Mouse (Mus musculus) ES-E14 (cell line): Measurements from ENCODE around the gene Mettl5. TPM values are rescaled to one million over a fixed set of nuclear protein-coding genes. Genes with fewer than 3 reads are reported as not detected.

Experiments used
- DNase-seq: peaks from one replicate; pipeline ENCODE4 v3.0.0-alpha.2; 2013; ENCODE audit warnings: low read depth, low spot score
- H3K27ac ChIP-seq: 2 replicates; pipeline ENCODE4 v1.5.1; 2012; ENCODE audit warnings: low read depth, mild to moderate bottlenecking, low read length, moderate library complexity, mixed read lengths; ENCODE audit not compliant: poor library complexity, insufficient read depth, severe bottlenecking
- H3K36me3 ChIP-seq: 2 replicates; pipeline ENCODE4 v1.6.1; 2012; ENCODE audit warnings: mild to moderate bottlenecking, low read length, moderate library complexity, mixed read lengths; ENCODE audit not compliant: control insufficient read depth, poor library complexity, insufficient read depth, severe bottlenecking
- H3K4me1 ChIP-seq, 2 experiments: fragments of 150-350 bp in 1 of 2; sonication (generic) in 1 of 2; 2 replicates each; pipeline ENCODE4 v1.6.1; 2012; ENCODE audit warnings: low read length in 2 of 2, mild to moderate bottlenecking in 1 of 2, mixed read lengths in 1 of 2; ENCODE audit not compliant: control insufficient read depth in 2 of 2, insufficient read depth in 2 of 2, poor library complexity in 1 of 2
- H3K4me3 ChIP-seq, 2 experiments: fragments of 150-350 bp in 1 of 2; sonication (generic) in 1 of 2; 2 replicates each; pipeline ENCODE4 v1.5.1; 2012; ENCODE audit warnings: low read length in 2 of 2, low read depth in 1 of 2, mild to moderate bottlenecking in 1 of 2, mixed read lengths in 1 of 2; ENCODE audit not compliant: insufficient read depth in 1 of 2, poor library complexity in 1 of 2, severe bottlenecking in 1 of 2
- H3K9ac ChIP-seq: 2 replicates; pipeline ENCODE4 v1.6.1; 2012; ENCODE audit warnings: low read depth, mild to moderate bottlenecking, low read length, mixed read lengths; ENCODE audit not compliant: poor library complexity, insufficient read depth, severe bottlenecking
- H3K9me3 ChIP-seq: fragments of 150-350 bp; sonication (generic); 2 replicates; pipeline ENCODE4 v1.6.1; 2012; ENCODE audit warnings: low read depth, mild to moderate bottlenecking, low read length; ENCODE audit not compliant: control insufficient read depth, insufficient read depth
- CHD2 ChIP-seq: IDR thresholded peaks from 2 replicates; pipeline ENCODE4 v1.6.1; 2014; ENCODE audit warnings: mild to moderate bottlenecking, low read depth, low read length, inconsistent platforms
- HCFC1 ChIP-seq: IDR thresholded peaks from 2 replicates; pipeline ENCODE4 v1.6.1; 2012; ENCODE audit warnings: low read length, inconsistent platforms, borderline replicate concordance; ENCODE audit not compliant: insufficient read depth
- MAFK ChIP-seq: IDR thresholded peaks from 2 replicates; pipeline ENCODE4 v1.6.1; 2014; ENCODE audit warnings: mild to moderate bottlenecking, low read depth, low read length, inconsistent platforms; ENCODE audit not compliant: insufficient read depth
- ZC3H11A ChIP-seq: IDR thresholded peaks from 2 replicates; pipeline ENCODE4 v1.6.1; 2012; ENCODE audit warnings: low read depth, mild to moderate bottlenecking, inconsistent platforms, low read length, borderline replicate concordance
- ZNF384 ChIP-seq: IDR thresholded peaks from 2 replicates; pipeline ENCODE4 v1.6.1; 2012; ENCODE audit warnings: low read depth, low read length, inconsistent platforms
- in situ Hi-C, 2 experiments: fragments of 600-800 bp; cut with MboI; formaldehyde crosslinking; loops; one replicate each; pipeline ENCODE4 v1.15.1; 2025; ENCODE audit warnings: low sequenced_read_pairs in 2 of 2, inconsistent platforms in 1 of 2; ENCODE audit not compliant: unreplicated experiment in 2 of 2
- total RNA-seq: library from RNA; depleted of rRNA; stranded (reverse); fragments of 300-350 nt; gene quantifications from 2 replicates; pipeline ENCODE4 v1.2.3, GENCODE M21; 2012

The Mettl5 gene
- total RNA-seq, 1 experiment: 43.0 TPM

- Histone ChIP-seq H3K9me3 (no peaks in the 10 kb centered on the region), H3K9ac (peak overlapping the region; percentile 18; the same call in 1 of the 2 replicates), H3K4me3 (no peak overlapping the region), H3K27ac (peak overlapping the region; percentile 69; the same call in 1 of the 2 replicates), H3K4me1 (peaks cover 8 to 26% of the 10 kb centered on the region in 2 experiments), H3K36me3 (no peaks in the 10 kb centered on the region)
- DNase-seq: no peak
- TF ChIP-seq MAFK: no peak
- no peak for TF ChIP-seq ZC3H11A
- no peak for TF ChIP-seq HCFC1
- no peak for TF ChIP-seq ZNF384
- TF ChIP-seq CHD2: no peak
- in situ Hi-C loops: no loop called here
These were observed 3.5 kb upstream of the Mettl5 start for GRCm38 (mm10) chr2:69888957-69889356.

- Histone ChIP-seq H3K27ac (peak overlapping the region; percentile 72; the same call in 1 of the 2 replicates), H3K4me1 (peaks cover 0 to 5% of the 10 kb centered on the region in 2 experiments; a peak in 3 of 4 replicates), H3K9ac (peak overlapping the region; percentile 91), H3K4me3 (peak overlapping the region; percentile 88 to 92), H3K36me3 (no peaks in the 10 kb centered on the region), H3K9me3 (no peaks in the 10 kb centered on the region)
- TF ChIP-seq ZC3H11A: no peak
- TF ChIP-seq HCFC1: no peak
- no peak for TF ChIP-seq ZNF384
- no peak for TF ChIP-seq CHD2
- no peak for TF ChIP-seq MAFK
- no peak for DNase-seq
- in situ Hi-C loops: no loop called here
These were observed 365 bp downstream of the Mettl5 start for GRCm38 (mm10) chr2:69885050-69885449.

- Histone ChIP-seq H3K4me3 (peak overlapping the region; percentile 88 to 92), H3K36me3 (no peaks in the 10 kb centered on the region), H3K4me1 (peaks cover 0 to 4% of the 10 kb centered on the region in 2 experiments; a peak in 3 of 4 replicates), H3K27ac (peak overlapping the region; percentile 11; the same call in 1 of the 2 replicates), H3K9ac (peak overlapping the region; percentile 91; the same call in 1 of the 2 replicates), H3K9me3 (no peaks in the 10 kb centered on the region)
- no peak for DNase-seq
- in situ Hi-C loops: no loop called here
- no peak for TF ChIP-seq ZNF384
- no peak for TF ChIP-seq MAFK
- TF ChIP-seq CHD2: no peak
- TF ChIP-seq ZC3H11A: no peak
- no peak for TF ChIP-seq HCFC1
These were observed 834 bp downstream of the Mettl5 start for GRCm38 (mm10) chr2:69884581-69884980.

GRCm38 (mm10) chr2:69883990-69884391 lies 1.4 kb downstream of the Mettl5 start:
- TF ChIP-seq HCFC1 (no peak), CHD2 (no peak), MAFK (no peak), ZNF384 (no peak), ZC3H11A (no peak)
- H3K9me3 ChIP-seq: no peaks in the 10 kb centered on the region
- peak overlapping the region; percentile 91; the same call in 1 of the 2 replicates for H3K9ac ChIP-seq
- in situ Hi-C loops: no loop called here
- DNase-seq: no peak
- peak overlapping the region; percentile 88 to 92 for H3K4me3 ChIP-seq
- no peaks in the 10 kb centered on the region for H3K36me3 ChIP-seq
- no peaks in the 10 kb centered on the region; a peak in 1 of 4 replicates for H3K4me1 ChIP-seq
- no peak overlapping the region for H3K27ac ChIP-seq
